Mouse (Mus musculus): ENCODE measurements around the gene Mrpl34. TPM values are rescaled to one million over a fixed set of nuclear protein-coding genes. Genes with fewer than 3 reads are reported as not detected.

The Mrpl34 gene
- polyA plus RNA-seq, 1 experiment from 2014 or later: 191 TPM

- DNase-seq (ENCODE audit: low spot score): peak; percentile 27
Observed at GRCm38 (mm10) chr8:71452669-71453068, 12.1 kb upstream of the Mrpl34 start.

GRCm38 (mm10) chr8:71454668-71455067 is 10.1 kb upstream of the Mrpl34 start:
- Histone ChIP-seq H3K4me1 (replicated peaks; ENCODE audit: control insufficient read depth, insufficient read depth, low read length) (no peaks in the 10 kb centered on the region), H3K27me3 (replicated peaks; ENCODE audit: control insufficient read depth, insufficient read depth, low read length) (no peaks in the 10 kb centered on the region), H3K9ac (ENCODE audit: low read length) (no peak overlapping the region), H3K9me3 (ENCODE audit: control insufficient read depth, low read length) (no peaks in the 10 kb centered on the region), H3K27ac (ENCODE audit: low read depth) (no peak overlapping the region), H3K4me2 (ENCODE audit: low read length) (no peak overlapping the region), H3K36me3 (ENCODE audit: control insufficient read depth, insufficient read depth, low read length) (0 out of 2 replicates have a peak, but pooled peaks cover 5% of the 10 kb centered on the region), H3K4me3 (ENCODE audit: low read depth, low read length) (no peak overlapping the region)
- DNase-seq (ENCODE audit: low spot score) (peak; percentile 38), ATAC-seq (replicated peaks; ENCODE audit: low FRiP score, low TSS enrichment, low read depth) (no peak)
- 72% methylated on average over 8 of the region's 8 CpGs for WGBS

More at GRCm38 (mm10) chr8:71452669-71453068, 12.1 kb upstream of the Mrpl34 start:
- H3K4me2 ChIP-seq (ENCODE audit: low read length): no peak overlapping the region
- H3K36me3 ChIP-seq (ENCODE audit: control insufficient read depth, insufficient read depth, low read length): no peaks in the 10 kb centered on the region
- H3K27ac ChIP-seq (ENCODE audit: low read depth): no peak overlapping the region
- H3K4me3 ChIP-seq (ENCODE audit: low read depth, low read length): no peak overlapping the region
- no peak for ATAC-seq (replicated peaks; ENCODE audit: low FRiP score, low TSS enrichment, low read depth)
- H3K27me3 ChIP-seq (replicated peaks; ENCODE audit: control insufficient read depth, insufficient read depth, low read length): no peaks in the 10 kb centered on the region
- WGBS: 67% methylated on average over 2 of the region's 2 CpGs
- no peak overlapping the region for H3K9ac ChIP-seq (ENCODE audit: low read length)
- no peaks in the 10 kb centered on the region for H3K9me3 ChIP-seq (ENCODE audit: control insufficient read depth, low read length)
- H3K4me1 ChIP-seq (replicated peaks; ENCODE audit: control insufficient read depth, insufficient read depth, low read length): no peaks in the 10 kb centered on the region

- H3K4me3 ChIP-seq (ENCODE audit: low read depth, low read length): no peak overlapping the region
- no peak overlapping the region for H3K27ac ChIP-seq (ENCODE audit: low read depth)
- no peak overlapping the region for H3K9ac ChIP-seq (ENCODE audit: low read length)
- no peak overlapping the region for H3K4me2 ChIP-seq (ENCODE audit: low read length)
- peak; percentile 51 for DNase-seq (ENCODE audit: low spot score)
- no peaks in the 10 kb centered on the region for H3K9me3 ChIP-seq (ENCODE audit: control insufficient read depth, low read length)
- peaks cover 21% of the 10 kb centered on the region for H3K36me3 ChIP-seq (ENCODE audit: control insufficient read depth, insufficient read depth, low read length)
- H3K4me1 ChIP-seq (replicated peaks; ENCODE audit: control insufficient read depth, insufficient read depth, low read length): no peaks in the 10 kb centered on the region
- ATAC-seq (replicated peaks; ENCODE audit: low FRiP score, low TSS enrichment, low read depth): 0 out of 2 replicates have a peak, but pooled peaks have one; percentile 51
- 39% methylated on average over 22 of the region's 22 CpGs for WGBS
- no peaks in the 10 kb centered on the region for H3K27me3 ChIP-seq (replicated peaks; ENCODE audit: control insufficient read depth, insufficient read depth, low read length)
Observed at GRCm38 (mm10) chr8:71456906-71457305, 7.9 kb upstream of the Mrpl34 start.

GRCm38 (mm10) chr8:71457659-71458270 is 7.0 kb upstream of the Mrpl34 start:
- Histone ChIP-seq H3K9ac (ENCODE audit: low read length) (no peak overlapping the region), H3K27me3 (replicated peaks; ENCODE audit: control insufficient read depth, insufficient read depth, low read length) (no peaks in the 10 kb centered on the region), H3K27ac (ENCODE audit: low read depth) (no peak overlapping the region), H3K36me3 (ENCODE audit: control insufficient read depth, insufficient read depth, low read length) (peaks cover 21% of the 10 kb centered on the region), H3K4me3 (ENCODE audit: low read depth, low read length) (no peak overlapping the region), H3K4me2 (ENCODE audit: low read length) (no peak overlapping the region), H3K4me1 (replicated peaks; ENCODE audit: control insufficient read depth, insufficient read depth, low read length) (peaks cover 5% of the 10 kb centered on the region; the same call in 1 of the 2 replicates), H3K9me3 (ENCODE audit: control insufficient read depth, low read length) (no peaks in the 10 kb centered on the region)
- 80% methylated on average over 20 of the region's 20 CpGs for WGBS
- no peak for ATAC-seq (replicated peaks; ENCODE audit: low FRiP score, low TSS enrichment, low read depth)
- DNase-seq (ENCODE audit: low spot score): no peak

GRCm38 (mm10) chr8:71460716-71461115 is 4.0 kb upstream of the Mrpl34 start:
- Histone ChIP-seq H3K4me3 (ENCODE audit: low read depth, low read length) (no peak overlapping the region), H3K27me3 (replicated peaks; ENCODE audit: control insufficient read depth, insufficient read depth, low read length) (no peaks in the 10 kb centered on the region), H3K4me2 (ENCODE audit: low read length) (no peak overlapping the region), H3K4me1 (replicated peaks; ENCODE audit: control insufficient read depth, insufficient read depth, low read length) (peaks cover 11% of the 10 kb centered on the region), H3K27ac (ENCODE audit: low read depth) (no peak overlapping the region), H3K9me3 (ENCODE audit: control insufficient read depth, low read length) (no peaks in the 10 kb centered on the region), H3K9ac (ENCODE audit: low read length) (no peak overlapping the region), H3K36me3 (ENCODE audit: control insufficient read depth, insufficient read depth, low read length) (peaks cover 21% of the 10 kb centered on the region)
- no peak for ATAC-seq (replicated peaks; ENCODE audit: low FRiP score, low TSS enrichment, low read depth)
- 94% methylated on average over 6 of the region's 6 CpGs for WGBS
- DNase-seq (ENCODE audit: low spot score): no peak

GRCm38 (mm10) chr8:71461152-71461840 is 3.5 kb upstream of the Mrpl34 start:
- DNase-seq (ENCODE audit: low spot score): no peak

GRCm38 (mm10) chr8:71462191-71462590 is 2.6 kb upstream of the Mrpl34 start:
- H3K27ac ChIP-seq (ENCODE audit: low read depth): no peak overlapping the region
- DNase-seq (ENCODE audit: low spot score): no peak

More at GRCm38 (mm10) chr8:71461152-71461840, 3.5 kb upstream of the Mrpl34 start:
- peaks cover 11% of the 10 kb centered on the region for H3K4me1 ChIP-seq (replicated peaks; ENCODE audit: control insufficient read depth, insufficient read depth, low read length)
- H3K27ac ChIP-seq (ENCODE audit: low read depth): no peak overlapping the region
- H3K36me3 ChIP-seq (ENCODE audit: control insufficient read depth, insufficient read depth, low read length): peaks cover 21% of the 10 kb centered on the region
- 81% methylated on average over 47 of the region's 47 CpGs for WGBS
- no peaks in the 10 kb centered on the region for H3K27me3 ChIP-seq (replicated peaks; ENCODE audit: control insufficient read depth, insufficient read depth, low read length)
- no peak overlapping the region for H3K9ac ChIP-seq (ENCODE audit: low read length)
- ATAC-seq (replicated peaks; ENCODE audit: low FRiP score, low TSS enrichment, low read depth): no peak
- H3K9me3 ChIP-seq (ENCODE audit: control insufficient read depth, low read length): no peaks in the 10 kb centered on the region
- no peak overlapping the region for H3K4me2 ChIP-seq (ENCODE audit: low read length)
- no peak overlapping the region for H3K4me3 ChIP-seq (ENCODE audit: low read depth, low read length)

GRCm38 (mm10) chr8:71462786-71463185 is 2.0 kb upstream of the Mrpl34 start:
- 8% methylated on average over 16 of the region's 16 CpGs for WGBS
- Histone ChIP-seq H3K4me1 (replicated peaks; ENCODE audit: control insufficient read depth, insufficient read depth, low read length) (peaks cover 11% of the 10 kb centered on the region), H3K4me3 (ENCODE audit: low read depth, low read length) (peak overlapping the region; percentile 87), H3K9ac (ENCODE audit: low read length) (peak overlapping the region; percentile 67), H3K27ac (ENCODE audit: low read depth) (0 out of 2 replicates have a peak overlapping the region, but pooled peaks have one; percentile 88), H3K9me3 (ENCODE audit: control insufficient read depth, low read length) (no peaks in the 10 kb centered on the region), H3K4me2 (ENCODE audit: low read length) (peak overlapping the region; percentile 86), H3K36me3 (ENCODE audit: control insufficient read depth, insufficient read depth, low read length) (peaks cover 21% of the 10 kb centered on the region), H3K27me3 (replicated peaks; ENCODE audit: control insufficient read depth, insufficient read depth, low read length) (no peaks in the 10 kb centered on the region)
- no peak for ATAC-seq (replicated peaks; ENCODE audit: low FRiP score, low TSS enrichment, low read depth)
- peak; percentile 79 for DNase-seq (ENCODE audit: low spot score)

More at GRCm38 (mm10) chr8:71462191-71462590, 2.6 kb upstream of the Mrpl34 start:
- H3K4me2 ChIP-seq (ENCODE audit: low read length): peak overlapping the region; percentile 86
- no peaks in the 10 kb centered on the region for H3K9me3 ChIP-seq (ENCODE audit: control insufficient read depth, low read length)
- 71% methylated on average over 4 of the region's 4 CpGs for WGBS
- ATAC-seq (replicated peaks; ENCODE audit: low FRiP score, low TSS enrichment, low read depth): no peak
- peaks cover 11% of the 10 kb centered on the region for H3K4me1 ChIP-seq (replicated peaks; ENCODE audit: control insufficient read depth, insufficient read depth, low read length)
- H3K9ac ChIP-seq (ENCODE audit: low read length): peak overlapping the region; percentile 67
- peaks cover 21% of the 10 kb centered on the region for H3K36me3 ChIP-seq (ENCODE audit: control insufficient read depth, insufficient read depth, low read length)
- H3K27me3 ChIP-seq (replicated peaks; ENCODE audit: control insufficient read depth, insufficient read depth, low read length): no peaks in the 10 kb centered on the region
- H3K4me3 ChIP-seq (ENCODE audit: low read depth, low read length): peak overlapping the region; percentile 87; the same call in 1 of the 2 replicates
